Mouse (Mus musculus) c-Kit-positive CD71-negative TER-119-negative erythroid progenitor cells, embryonic 14.5 days (primary cell): ENCODE measurements around the gene Tmc7.

ENCODE experiments used
- DNase-seq: peaks from one replicate; pipeline ENCODE4 v3.0.0-alpha.2; 2013; ENCODE audit warnings: low read depth

Tmc7 gene

DNA sequence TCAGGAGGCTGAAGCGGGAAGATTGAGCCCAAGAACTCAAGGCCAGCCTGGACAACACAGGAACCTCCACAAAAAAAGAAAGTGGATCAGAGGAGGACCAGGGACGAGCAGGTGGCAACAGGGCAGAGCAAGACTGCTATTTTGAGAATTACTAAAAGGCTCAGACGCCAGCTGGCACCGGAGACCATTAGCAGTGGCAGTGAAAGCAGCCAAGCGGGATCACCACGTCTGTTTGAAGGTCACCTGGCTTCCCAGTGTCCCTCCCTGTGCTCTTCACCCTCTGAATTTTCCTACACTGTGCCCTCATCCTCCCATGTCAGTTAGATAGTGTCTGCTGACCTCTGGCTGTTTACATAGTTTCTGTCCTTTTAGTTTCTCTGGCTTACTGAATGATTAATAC is 1.3 kb upstream of the Tmc7 start:
- no peak for DNase-seq

DNA sequence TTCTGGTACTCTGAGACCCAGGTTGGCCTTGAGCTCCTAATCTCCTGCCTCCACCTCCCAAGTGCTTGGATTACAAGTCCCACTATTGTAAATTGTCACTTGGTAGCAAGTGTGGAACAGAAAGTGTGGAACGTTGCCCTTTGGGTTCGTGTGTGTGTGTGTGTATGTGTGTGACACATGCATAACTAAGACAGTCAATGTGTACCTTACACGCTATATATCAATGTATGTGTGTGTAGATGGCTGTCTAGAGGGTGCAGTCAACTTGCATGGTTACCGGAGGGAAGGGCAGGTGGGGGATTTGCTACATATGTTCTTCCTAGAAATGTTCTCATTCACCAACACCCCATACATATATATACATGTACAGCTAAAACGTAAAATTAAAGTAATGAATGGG is 390 bp upstream of the Tmc7 start:
- no peak for DNase-seq

GRCm38 (mm10) chr7:118583821-118584220 is 715 bp downstream of the Tmc7 start:
- no peak for DNase-seq

- DNase-seq = no peak
Observed at GRCm38 (mm10) chr7:118579938-118580337, 4.6 kb downstream of the Tmc7 start.

GRCm38 (mm10) chr7:118578269-118578668 is 6.3 kb downstream of the Tmc7 start:
- no peak for DNase-seq

DNA sequence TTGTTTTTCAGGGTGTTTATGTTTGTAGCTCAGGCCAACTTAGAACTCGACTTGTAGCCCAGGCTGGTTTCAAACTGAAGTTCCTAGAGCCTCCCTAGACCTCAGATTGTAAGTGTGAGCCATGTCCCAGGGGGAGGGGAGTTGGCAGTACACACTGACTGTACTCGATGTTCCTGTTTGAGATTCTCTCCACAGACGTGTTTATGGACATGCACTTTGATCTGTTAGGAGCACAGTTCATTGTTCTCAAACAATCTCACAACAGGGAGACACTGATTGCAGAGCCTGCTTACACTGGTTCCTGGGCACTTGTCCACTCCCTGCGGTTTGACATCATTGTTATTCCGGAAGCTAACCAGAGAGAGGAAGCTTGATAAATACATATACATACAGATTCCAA is 12.5 kb downstream of the Tmc7 start:
- no peak for DNase-seq

DNA sequence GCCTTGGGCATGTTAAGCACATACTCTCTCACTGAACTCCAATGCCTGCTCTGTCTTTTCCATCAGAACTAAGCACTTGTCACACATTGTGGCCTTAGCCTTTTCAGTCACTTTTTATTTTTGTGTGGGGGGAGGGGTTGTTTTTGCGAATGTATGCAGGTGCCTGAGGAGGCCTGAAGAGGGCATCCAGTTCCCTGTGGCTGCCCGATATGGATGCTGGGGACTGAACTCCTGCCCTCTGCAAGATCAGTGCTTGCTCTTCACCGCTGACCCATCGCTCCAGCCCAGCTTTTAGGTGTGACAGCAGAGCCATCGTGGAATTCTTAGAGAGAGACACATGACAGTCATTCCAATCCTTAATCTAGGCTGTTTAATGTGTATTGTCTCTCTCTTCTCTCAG is 13.2 kb downstream of the Tmc7 start:
- DNase-seq = no peak

GRCm38 (mm10) chr7:118569121-118569543 is 15.4 kb downstream of the Tmc7 start:
- no peak for DNase-seq

DNA sequence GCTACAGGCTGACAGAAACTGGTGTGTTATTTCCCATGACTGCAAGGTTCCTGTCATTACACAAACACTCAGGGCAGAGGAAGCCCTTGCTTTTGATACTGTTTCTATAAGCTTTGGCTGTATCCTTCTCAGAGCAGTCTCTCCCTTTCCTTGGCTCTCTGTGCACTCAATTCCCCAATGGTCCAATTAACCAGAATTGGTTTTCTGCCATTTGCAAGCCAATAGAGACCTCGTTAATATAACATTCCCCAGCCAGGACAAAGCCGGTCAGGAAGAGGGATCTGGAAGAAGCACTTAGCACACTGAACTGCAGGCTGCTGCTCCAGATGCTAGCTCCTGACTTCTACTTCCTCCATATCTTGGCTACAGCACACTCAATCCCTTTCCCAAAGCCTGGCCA is 30.2 kb downstream of the Tmc7 start:
- no peak for DNase-seq

DNA sequence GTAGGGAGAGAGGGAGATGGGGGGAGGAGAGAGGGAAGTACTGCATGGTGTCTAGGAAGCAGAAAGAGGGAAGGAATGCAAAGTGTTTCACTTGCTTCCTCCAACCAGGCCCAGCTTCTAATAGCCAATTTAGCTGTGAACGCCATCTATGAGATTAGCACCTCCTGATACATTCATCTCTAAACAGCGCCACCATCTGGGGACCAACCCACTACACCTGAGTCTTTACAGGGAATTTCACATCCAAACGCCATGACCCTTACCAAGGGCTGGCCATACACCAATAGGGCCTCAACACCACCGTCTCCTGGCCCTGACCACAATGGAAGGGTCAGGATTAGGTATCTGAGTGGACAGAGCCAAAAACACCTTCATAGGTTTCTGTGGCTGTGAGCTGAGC is 30.7 kb downstream of the Tmc7 start:
- DNase-seq = no peak

GRCm38 (mm10) chr7:118547451-118547850 is 37.1 kb downstream of the Tmc7 start:
- no peak for DNase-seq

DNA sequence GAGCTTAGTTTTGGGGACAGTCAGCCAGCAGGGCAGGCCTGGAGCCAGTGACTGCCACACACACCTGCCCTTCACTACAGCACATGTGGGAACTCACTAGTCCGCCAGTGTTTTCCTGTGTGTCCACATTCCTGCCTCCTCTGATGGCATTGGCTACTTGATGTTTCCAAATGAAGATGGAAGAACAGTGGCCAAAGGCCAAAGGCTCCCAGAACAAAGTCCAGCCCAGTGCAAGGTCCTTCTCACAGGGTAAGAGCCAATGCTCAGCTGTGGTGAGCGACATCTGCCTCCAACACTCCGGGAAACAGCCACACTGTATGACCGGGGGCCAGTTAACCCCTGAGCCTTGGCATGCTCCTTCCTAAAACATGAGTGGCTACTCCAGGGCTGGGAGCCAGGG is 40.4 kb downstream of the Tmc7 start:
- no peak for DNase-seq

DNA sequence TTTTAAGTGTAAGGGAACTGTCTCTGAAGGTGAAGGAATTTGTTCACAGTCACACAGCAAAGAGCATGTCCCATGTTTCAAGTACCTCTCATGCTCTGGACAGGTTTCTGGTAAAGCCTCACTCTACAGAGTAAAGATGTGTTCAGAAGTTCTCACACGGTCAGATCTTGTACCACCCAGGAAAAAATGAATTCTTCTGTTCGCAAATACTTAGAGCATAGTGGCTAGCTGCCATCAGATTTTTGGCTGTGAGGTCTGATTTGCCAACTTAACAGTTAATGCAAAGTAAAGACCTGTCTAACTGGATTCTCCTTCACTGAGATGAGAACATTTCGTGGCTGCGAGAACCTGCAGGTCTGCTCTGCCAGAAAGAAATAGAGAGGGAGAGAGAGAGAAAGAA is 49.5 kb downstream of the Tmc7 start:
- no peak for DNase-seq

DNA sequence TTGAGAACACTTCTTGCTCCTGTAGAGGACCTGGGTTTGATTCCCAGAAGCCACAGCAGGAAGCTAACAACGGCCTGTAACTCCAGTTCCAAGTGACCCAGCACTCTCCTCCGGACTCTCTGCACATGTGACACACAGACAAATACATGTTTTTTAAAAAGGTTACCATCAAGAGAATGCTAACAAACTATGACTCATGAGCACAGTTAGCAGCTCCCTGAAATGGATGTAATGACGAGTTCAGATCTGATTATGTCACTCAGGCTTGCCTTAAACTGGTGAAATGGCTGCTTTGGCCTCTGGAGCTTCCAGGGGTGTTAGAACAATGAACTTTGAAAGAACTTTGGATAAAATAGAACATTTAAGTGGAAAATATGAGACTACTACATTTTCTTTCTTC is 50.2 kb downstream of the Tmc7 start:
- no peak for DNase-seq

- peak; percentile 99 for DNase-seq
Observed at GRCm38 (mm10) chr7:118533178-118533578, 51.4 kb downstream of the Tmc7 start, which contains the start of gene Coq7. Gene Coq7, minus strand, starts transcription at chr7:118533356.

GRCm38 (mm10) chr7:118532519-118533177 is 51.9 kb downstream of the Tmc7 start:
- peak; percentile 95 for DNase-seq

- DNase-seq = no peak
Observed at GRCm38 (mm10) chr7:118526967-118527366, 57.6 kb downstream of the Tmc7 start.

GRCm38 (mm10) chr7:118522077-118522476 is 62.5 kb downstream of the Tmc7 start:
- DNase-seq = no peak

DNA sequence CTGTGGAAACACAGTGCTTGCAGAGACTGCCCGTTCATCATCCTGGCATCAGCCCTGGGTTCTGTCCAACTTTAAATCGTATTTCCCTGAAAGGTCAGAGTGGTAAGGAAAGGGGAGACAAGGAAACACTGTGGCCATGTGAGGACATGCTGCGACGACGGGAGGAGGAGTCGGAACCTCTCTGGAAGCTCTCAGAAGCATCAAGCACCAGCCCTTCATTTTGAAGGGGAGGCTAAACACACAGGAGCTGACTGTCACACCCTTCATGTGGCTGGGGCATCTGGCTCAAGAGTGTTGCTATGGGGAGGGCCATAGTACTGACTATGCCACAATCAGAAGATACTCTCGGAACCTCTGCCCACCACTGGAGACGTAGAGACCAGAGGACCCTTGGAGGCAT is 64.9 kb downstream of the Tmc7 start:
- DNase-seq = no peak

GRCm38 (mm10) chr7:118518687-118519086 is 65.8 kb downstream of the Tmc7 start:
- peak; percentile 37 for DNase-seq

- no peak for DNase-seq
Observed at GRCm38 (mm10) chr7:118517819-118518218, 66.7 kb downstream of the Tmc7 start.

- no peak for DNase-seq
Observed at GRCm38 (mm10) chr7:118508556-118508955, 76.0 kb downstream of the Tmc7 start.

DNA sequence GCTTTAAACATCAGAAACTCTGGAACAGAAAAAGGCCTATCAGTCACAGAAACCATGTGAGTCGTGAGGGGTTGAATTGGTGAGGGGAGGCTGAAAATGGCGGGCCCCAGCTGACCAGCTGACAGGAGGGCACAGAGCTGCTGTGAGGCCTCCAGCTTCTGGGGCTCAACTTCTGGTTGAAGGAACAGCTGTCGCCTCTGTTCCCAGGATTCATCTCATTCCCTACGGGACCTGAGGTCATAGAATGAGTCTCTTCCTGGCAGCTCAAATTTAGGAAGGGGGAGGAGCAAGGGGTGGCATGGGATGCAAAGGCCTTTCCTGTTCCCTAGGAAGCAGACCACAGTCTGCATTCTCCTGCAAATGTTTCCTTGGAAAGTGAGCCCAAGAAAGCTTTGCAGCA is 80.7 kb downstream of the Tmc7 start:
- DNase-seq = no peak

DNA sequence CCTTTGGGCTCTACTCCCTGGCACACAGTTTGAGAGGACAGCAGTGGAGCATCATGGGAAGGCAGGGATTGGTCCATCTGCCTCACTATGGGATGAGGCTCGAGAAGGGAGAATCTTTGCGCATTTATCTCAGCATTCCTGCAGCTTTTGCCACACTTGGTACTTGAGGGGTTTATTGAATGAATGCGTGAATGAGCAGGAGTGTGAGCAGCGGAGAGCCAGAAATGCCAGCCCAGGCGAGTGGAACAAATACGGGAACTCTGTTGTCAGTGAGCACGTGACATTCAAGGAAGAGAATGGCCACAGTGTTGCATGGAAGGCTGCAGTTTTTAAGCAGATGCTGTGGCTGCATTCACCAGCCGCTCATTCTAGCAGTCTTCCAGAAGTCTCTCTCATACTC is 82.2 kb downstream of the Tmc7 start:
- DNase-seq = no peak
